Mouse (Mus musculus): ENCODE data around the gene Atp8b4. TPM values are rescaled to one million over a fixed set of nuclear protein-coding genes. Genes with fewer than 3 reads are reported as not detected.

Gene Atp8b4
- polyA plus RNA-seq, 1 experiment, result 2.5 TPM

- no peak for TF ChIP-seq POLR2A (IDR thresholded peaks at IDR 0.05; ENCODE audit: low read depth, low read length)
- TF ChIP-seq CTCF (IDR thresholded peaks at IDR 0.05; ENCODE audit: extremely low read depth, insufficient read depth, insufficient read length, insufficient replicate concordance), result no peak
- WGBS, result 82% methylated on average over 3 of the region's 3 CpGs
- Histone ChIP-seq H3K4me3 (ENCODE audit: extremely low read depth, insufficient read depth, insufficient read length) (no peak overlapping the region), H3K27me3 (ENCODE audit: control insufficient read depth, insufficient read depth, low read length) (no peaks in the 10 kb centered on the region), H3K36me3 (ENCODE audit: control insufficient read depth, insufficient read depth, low read length) (no peaks in the 10 kb centered on the region), H3K27ac (ENCODE audit: insufficient read depth, low read length) (no peak overlapping the region), H3K4me1 (ENCODE audit: control insufficient read depth, insufficient read depth, insufficient read length) (no peaks in the 10 kb centered on the region)
- DNase-seq (ENCODE audit: low read depth in 1 of 2, low spot score in 2 of 2), result no peak
Observed at GRCm38 (mm10) chr2:126316942-126317341, 183.5 kb downstream of the Atp8b4 start.

- Histone ChIP-seq H3K4me1 (ENCODE audit: control insufficient read depth, insufficient read depth, insufficient read length) (no peaks in the 10 kb centered on the region), H3K4me3 (ENCODE audit: extremely low read depth, insufficient read depth, insufficient read length) (no peak overlapping the region), H3K36me3 (ENCODE audit: control insufficient read depth, insufficient read depth, low read length) (no peaks in the 10 kb centered on the region), H3K27ac (ENCODE audit: insufficient read depth, low read length) (no peak overlapping the region), H3K27me3 (ENCODE audit: control insufficient read depth, insufficient read depth, low read length) (no peaks in the 10 kb centered on the region)
- WGBS, result 91% methylated on average over 2 of the region's 2 CpGs
- no peak for DNase-seq (ENCODE audit: low read depth in 1 of 2, low spot score in 2 of 2)
- TF ChIP-seq POLR2A (IDR thresholded peaks at IDR 0.05; ENCODE audit: low read depth, low read length), result no peak
- no peak for TF ChIP-seq CTCF (IDR thresholded peaks at IDR 0.05; ENCODE audit: extremely low read depth, insufficient read depth, insufficient read length, insufficient replicate concordance)
Observed at GRCm38 (mm10) chr2:126316346-126316745, 184.1 kb downstream of the Atp8b4 start.

- 87% methylated on average over 1 of the region's 1 CpGs for WGBS
- no peak for TF ChIP-seq POLR2A (IDR thresholded peaks at IDR 0.05; ENCODE audit: low read depth, low read length)
- TF ChIP-seq CTCF (IDR thresholded peaks at IDR 0.05; ENCODE audit: extremely low read depth, insufficient read depth, insufficient read length, insufficient replicate concordance), result no peak
- no peak overlapping the region for H3K27ac ChIP-seq (ENCODE audit: insufficient read depth, low read length)
- no peaks in the 10 kb centered on the region for H3K27me3 ChIP-seq (ENCODE audit: control insufficient read depth, insufficient read depth, low read length)
- H3K36me3 ChIP-seq (ENCODE audit: control insufficient read depth, insufficient read depth, low read length), result no peaks in the 10 kb centered on the region
- no peaks in the 10 kb centered on the region for H3K4me1 ChIP-seq (ENCODE audit: control insufficient read depth, insufficient read depth, insufficient read length)
- no peak for DNase-seq (ENCODE audit: low read depth in 1 of 2, low spot score in 2 of 2)
- no peak overlapping the region for H3K4me3 ChIP-seq (ENCODE audit: extremely low read depth, insufficient read depth, insufficient read length)
Observed at GRCm38 (mm10) chr2:126311056-126311455, 189.4 kb downstream of the Atp8b4 start.

- TF ChIP-seq POLR2A (IDR thresholded peaks at IDR 0.05; ENCODE audit: low read depth, low read length) (no peak), CTCF (IDR thresholded peaks at IDR 0.05; ENCODE audit: extremely low read depth, insufficient read depth, insufficient read length, insufficient replicate concordance) (no peak)
- 35% methylated on average over 4 of the region's 4 CpGs for WGBS
- Histone ChIP-seq H3K4me1 (ENCODE audit: control insufficient read depth, insufficient read depth, insufficient read length) (no peaks in the 10 kb centered on the region), H3K36me3 (ENCODE audit: control insufficient read depth, insufficient read depth, low read length) (no peaks in the 10 kb centered on the region), H3K27ac (ENCODE audit: insufficient read depth, low read length) (no peak overlapping the region), H3K4me3 (ENCODE audit: extremely low read depth, insufficient read depth, insufficient read length) (no peak overlapping the region), H3K27me3 (ENCODE audit: control insufficient read depth, insufficient read depth, low read length) (no peaks in the 10 kb centered on the region)
- no peak for DNase-seq (ENCODE audit: low read depth in 1 of 2, low spot score in 2 of 2)
Observed at GRCm38 (mm10) chr2:126309994-126310393, 190.5 kb downstream of the Atp8b4 start.

- Histone ChIP-seq H3K27ac (ENCODE audit: insufficient read depth, low read length) (no peak overlapping the region), H3K36me3 (ENCODE audit: control insufficient read depth, insufficient read depth, low read length) (no peaks in the 10 kb centered on the region), H3K27me3 (ENCODE audit: control insufficient read depth, insufficient read depth, low read length) (no peaks in the 10 kb centered on the region), H3K4me3 (ENCODE audit: extremely low read depth, insufficient read depth, insufficient read length) (no peak overlapping the region), H3K4me1 (ENCODE audit: control insufficient read depth, insufficient read depth, insufficient read length) (no peaks in the 10 kb centered on the region)
- DNase-seq (ENCODE audit: low read depth in 1 of 2, low spot score in 2 of 2), result no peak
- WGBS, result 87% methylated on average over 5 of the region's 5 CpGs
- TF ChIP-seq POLR2A (IDR thresholded peaks at IDR 0.05; ENCODE audit: low read depth, low read length) (no peak), CTCF (IDR thresholded peaks at IDR 0.05; ENCODE audit: extremely low read depth, insufficient read depth, insufficient read length, insufficient replicate concordance) (no peak)
Observed at GRCm38 (mm10) chr2:126304621-126305020, 195.9 kb downstream of the Atp8b4 start.

- Histone ChIP-seq H3K4me3 (ENCODE audit: extremely low read depth, insufficient read depth, insufficient read length) (no peak overlapping the region), H3K27me3 (ENCODE audit: control insufficient read depth, insufficient read depth, low read length) (no peaks in the 10 kb centered on the region), H3K4me1 (ENCODE audit: control insufficient read depth, insufficient read depth, insufficient read length) (no peaks in the 10 kb centered on the region), H3K36me3 (ENCODE audit: control insufficient read depth, insufficient read depth, low read length) (no peaks in the 10 kb centered on the region), H3K27ac (ENCODE audit: insufficient read depth, low read length) (no peak overlapping the region)
- 55% methylated on average over 3 of the region's 3 CpGs for WGBS
- no peak for DNase-seq (ENCODE audit: low read depth in 1 of 2, low spot score in 2 of 2)
- TF ChIP-seq CTCF (IDR thresholded peaks at IDR 0.05; ENCODE audit: extremely low read depth, insufficient read depth, insufficient read length, insufficient replicate concordance) (no peak), POLR2A (IDR thresholded peaks at IDR 0.05; ENCODE audit: low read depth, low read length) (no peak)
Observed at GRCm38 (mm10) chr2:126303226-126303625, 197.2 kb downstream of the Atp8b4 start.

- 85% methylated on average over 3 of the region's 3 CpGs for WGBS
- H3K27ac ChIP-seq (ENCODE audit: insufficient read depth, low read length), result no peak overlapping the region
- H3K27me3 ChIP-seq (ENCODE audit: control insufficient read depth, insufficient read depth, low read length), result no peaks in the 10 kb centered on the region
- DNase-seq (ENCODE audit: low read depth in 1 of 2, low spot score in 2 of 2), result no peak
- H3K36me3 ChIP-seq (ENCODE audit: control insufficient read depth, insufficient read depth, low read length), result no peaks in the 10 kb centered on the region
- no peaks in the 10 kb centered on the region for H3K4me1 ChIP-seq (ENCODE audit: control insufficient read depth, insufficient read depth, insufficient read length)
- no peak overlapping the region for H3K4me3 ChIP-seq (ENCODE audit: extremely low read depth, insufficient read depth, insufficient read length)
- no peak for TF ChIP-seq CTCF (IDR thresholded peaks at IDR 0.05; ENCODE audit: extremely low read depth, insufficient read depth, insufficient read length, insufficient replicate concordance)
- no peak for TF ChIP-seq POLR2A (IDR thresholded peaks at IDR 0.05; ENCODE audit: low read depth, low read length)
Observed at GRCm38 (mm10) chr2:126302381-126302780, 198.1 kb downstream of the Atp8b4 start.

All from spleen, adult 2 months (tissue).